Mouse (Mus musculus) erythroblast, embryonic 14.5 days (primary cell): ENCODE measurements around the gene Olfr1333.
"Not testable (repeated sequence)": the region's sequence is repeated elsewhere in the genome, so short reads cannot be mapped to it uniquely, and the experiment has no call there.

Source experiments
- GATA1 ChIP-seq: IDR thresholded peaks from 2 replicates; pipeline ENCODE4 v1.6.1; 2012; ENCODE audit warnings: low read length, inconsistent platforms, mixed read lengths
- TAL1 ChIP-seq: IDR thresholded peaks from 3 replicates; pipeline ENCODE4 v1.6.1; 2012; ENCODE audit warnings: low read length, inconsistent platforms, mixed read lengths

DNA sequence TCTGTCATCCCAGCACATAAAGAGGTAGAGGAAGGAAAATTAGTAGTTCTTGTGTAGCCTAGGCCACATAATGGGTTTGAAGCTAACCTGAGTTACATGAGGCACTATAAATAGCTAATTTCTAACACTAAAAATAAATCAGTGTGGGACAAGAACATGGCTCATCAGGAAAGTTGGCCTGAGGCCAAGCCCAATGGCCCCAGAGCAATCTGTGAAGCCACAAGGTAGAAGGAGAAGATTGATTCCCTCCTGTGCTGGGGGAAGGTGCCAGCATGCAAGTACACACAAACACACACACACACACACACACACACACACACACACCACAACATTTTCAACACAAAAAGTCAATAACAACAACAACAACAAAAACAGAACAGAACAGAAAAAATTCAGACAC, 43.3 kb downstream of the Olfr1333 start:
- not testable (repeated sequence) for TF ChIP-seq GATA1, TAL1
